ENCODE assay signal across 8 mouse cellular contexts in genomic region chr4:114907951-114908828, GRCm38 (mm10). TPM values are rescaled to one million over a fixed set of nuclear protein-coding genes. Genes with fewer than 3 reads are reported as not detected.
DNase-seq lines count a peak whose midpoint lies in the region; ATAC-seq and TF ChIP-seq lines count a peak whose summit lies in the region.

No protein-coding gene starts in this region.

- ATAC-seq in Patski: peak; percentile 27
- ATAC-seq in forebrain, embryonic 13.5 days: no peak; the same call in 1 of the 2 replicates
- ATAC-seq in hindbrain, postnatal 0 days: peak; percentile 43
- ATAC-seq in lung, postnatal 0 days: peak; percentile 43
- no peak; the same call in 1 of the 2 replicates for ATAC-seq in frontal cortex, adult (ENCODE audit: low TSS enrichment)

- peak overlapping the region; percentile 55; the same call in 1 of the 2 replicates for H3K9ac ChIP-seq in forebrain, embryonic 13.5 days
- peak overlapping the region; percentile 24; the same call in 1 of the 2 replicates for H3K9ac ChIP-seq in hindbrain, postnatal 0 days (replicated peaks; ENCODE audit: low read length)
- H3K9ac ChIP-seq in lung, postnatal 0 days (replicated peaks; ENCODE audit: low read depth): no peak overlapping the region

- no peak overlapping the region for H3K27ac ChIP-seq in forebrain, embryonic 13.5 days
- no peak overlapping the region for H3K27ac ChIP-seq in hindbrain, postnatal 0 days
- no peak overlapping the region for H3K27ac ChIP-seq in lung, postnatal 0 days (ENCODE audit: low read length)

- CTCF ChIA-PET in Patski (lab: Charles Lee): interaction anchor here (1.2 to 1.7 kb wide), 9 partner anchors 11 to 250 kb away, joined by 3 to 8 read pairs (median 5); no protein-coding TSS in a partner anchor

- in situ Hi-C loops in Patski (cut with MboI; ENCODE audit: low pct_unique_long_range_greater_than_20kb): no loop called here

- no peak for TF ChIP-seq CTCF in Patski (IDR thresholded peaks at IDR 0.05)
- no peak for TF ChIP-seq CTCF in hindbrain, postnatal 0 days (IDR thresholded peaks at IDR 0.05; ENCODE audit: low read depth)
- TF ChIP-seq CTCF in lung, postnatal 0 days (IDR thresholded peaks at IDR 0.05): no peak

- H3K9me3 ChIP-seq in forebrain, embryonic 13.5 days (replicated peaks): no peaks in the 10 kb centered on the region
- H3K9me3 ChIP-seq in hindbrain, postnatal 0 days (ENCODE audit: low read length): no peaks in the 10 kb centered on the region
- no peaks in the 10 kb centered on the region for H3K9me3 ChIP-seq in lung, postnatal 0 days (ENCODE audit: low read length)

- H3K4me1 ChIP-seq in forebrain, embryonic 13.5 days: peaks cover 26% of the 10 kb centered on the region
- H3K4me1 ChIP-seq in hindbrain, postnatal 0 days (ENCODE audit: insufficient read depth, low read length): no peaks in the 10 kb centered on the region
- peaks cover 11% of the 10 kb centered on the region for H3K4me1 ChIP-seq in lung, postnatal 0 days (ENCODE audit: insufficient read depth, low read depth, low read length)

- H3K4me3 ChIP-seq in forebrain, embryonic 13.5 days: peak overlapping the region; percentile 43
- peak overlapping the region; percentile 33 for H3K4me3 ChIP-seq in hindbrain, postnatal 0 days (ENCODE audit: low read length)
- H3K4me3 ChIP-seq in lung, postnatal 0 days (ENCODE audit: low read depth, low read length): peak overlapping the region; percentile 56

- 1% methylated on average over 97 of the region's 103 CpGs for WGBS in forebrain, embryonic 13.5 days
- 1% methylated on average over 68 of the region's 103 CpGs for WGBS in hindbrain, postnatal 0 days
- 1% methylated on average over 68 of the region's 103 CpGs for WGBS in lung, postnatal 0 days

- TF ChIP-seq EP300 in lung, postnatal 0 days (IDR thresholded peaks at IDR 0.05): no peak

- no peaks in the 10 kb centered on the region for H3K27me3 ChIP-seq in Patski
- peaks cover 99% of the 10 kb centered on the region for H3K27me3 ChIP-seq in forebrain, embryonic 13.5 days
- peaks cover 89% of the 10 kb centered on the region for H3K27me3 ChIP-seq in hindbrain, postnatal 0 days (ENCODE audit: insufficient read depth, low read length)
- peaks cover 86% of the 10 kb centered on the region for H3K27me3 ChIP-seq in lung, postnatal 0 days (replicated peaks; ENCODE audit: insufficient read depth, low read length)

- no peaks in the 10 kb centered on the region for H3K36me3 ChIP-seq in forebrain, embryonic 13.5 days (ENCODE audit: poor library complexity, severe bottlenecking)
- no peaks in the 10 kb centered on the region for H3K36me3 ChIP-seq in hindbrain, postnatal 0 days (ENCODE audit: insufficient read depth, low read length)
- H3K36me3 ChIP-seq in lung, postnatal 0 days (ENCODE audit: insufficient read depth, low read length): no peaks in the 10 kb centered on the region

- POLR2A ChIA-PET in Patski (lab: Charles Lee): interaction anchor here (0.9 kb wide), 1 partner anchor 281 kb away, joined by 3 read pairs; no protein-coding TSS in a partner anchor

- H3K4me2 ChIP-seq in forebrain, embryonic 13.5 days: peak overlapping the region; percentile 65
- peak overlapping the region; percentile 54 for H3K4me2 ChIP-seq in hindbrain, postnatal 0 days (ENCODE audit: low read depth, low read length)
- H3K4me2 ChIP-seq in lung, postnatal 0 days (replicated peaks; ENCODE audit: low read depth, low read length): peak overlapping the region; percentile 96

- peak; percentile 59 for DNase-seq in embryo, embryonic 10.5 days (ENCODE audit: low spot score)
- no peak for DNase-seq in embryo, embryonic 10 days (ENCODE audit: low spot score)
- DNase-seq in Patski (ENCODE audit: low read depth, low spot score): no peak
- no peak for DNase-seq in hindbrain, postnatal 0 days (ENCODE audit: low spot score)
- peak; percentile 48 for DNase-seq in lung, postnatal 0 days (ENCODE audit: low spot score)
- peak; percentile 35 to 38 for DNase-seq in spleen, postnatal 36 days (ENCODE audit: low spot score in 2 of 2)

RNA-seq across cellular contexts. Expression of gene Foxd2, which starts 0.5 kb away (rescaled TPM):
- 0.92 TPM for polyA plus RNA-seq in Patski (2021)
- 0.22 and 0.30 TPM in 2 replicates for polyA plus RNA-seq in forebrain, embryonic 13.5 days (2015; fragmentation: Nextera tagmentation; extraction: Ambion mirVana)
- 0.90 and 1.8 TPM in 2 replicates for total RNA-seq in hindbrain, postnatal 0 days (2014; rRNA removed)
- 0.16 and 0.30 TPM in 2 replicates for polyA plus RNA-seq in hindbrain, postnatal 0 days (2015; fragmentation: Nextera tagmentation; extraction: Ambion mirVana)
- polyA plus RNA-seq in lung, postnatal 0 days (2015; fragmentation: Nextera tagmentation; extraction: Ambion mirVana): 0.10 TPM in 1 of 2 replicates, not detected in the other

RNA-seq across cellular contexts. Expression of gene Foxe3, which starts 17.6 kb away (rescaled TPM):
- not detected for polyA plus RNA-seq in Patski (2021)
- not detected in 2 replicates for polyA plus RNA-seq in forebrain, embryonic 13.5 days (2015; fragmentation: Nextera tagmentation; extraction: Ambion mirVana)
- not detected in 2 replicates for total RNA-seq in hindbrain, postnatal 0 days (2014; rRNA removed)
- not detected in 2 replicates for polyA plus RNA-seq in hindbrain, postnatal 0 days (2015; fragmentation: Nextera tagmentation; extraction: Ambion mirVana)
- not detected in 2 replicates for polyA plus RNA-seq in lung, postnatal 0 days (2015; fragmentation: Nextera tagmentation; extraction: Ambion mirVana)

Comparison
In these comparisons a context has a peak if more than half of its experiments do, and no peak if none do; other contexts are left out.
1. DNase-seq: peak in embryo, embryonic 10.5 days (single experiment), lung, postnatal 0 days (single experiment) and spleen, postnatal 36 days (2 of 2); none in embryo, embryonic 10 days (single experiment), Patski (single experiment) and hindbrain, postnatal 0 days (single experiment).
2. ATAC-seq: peak in Patski (single experiment), hindbrain, postnatal 0 days (single experiment) and lung, postnatal 0 days (single experiment); none in forebrain, embryonic 13.5 days (single experiment) and frontal cortex, adult (single experiment).
3. Peak in every context shown above with its lines, with median percentiles within 50 percentile points of each other: H3K4me2 ChIP-seq and H3K4me3 ChIP-seq.